ENCODE assay signal across 8 mouse cellular contexts in the genomic region with DNA sequence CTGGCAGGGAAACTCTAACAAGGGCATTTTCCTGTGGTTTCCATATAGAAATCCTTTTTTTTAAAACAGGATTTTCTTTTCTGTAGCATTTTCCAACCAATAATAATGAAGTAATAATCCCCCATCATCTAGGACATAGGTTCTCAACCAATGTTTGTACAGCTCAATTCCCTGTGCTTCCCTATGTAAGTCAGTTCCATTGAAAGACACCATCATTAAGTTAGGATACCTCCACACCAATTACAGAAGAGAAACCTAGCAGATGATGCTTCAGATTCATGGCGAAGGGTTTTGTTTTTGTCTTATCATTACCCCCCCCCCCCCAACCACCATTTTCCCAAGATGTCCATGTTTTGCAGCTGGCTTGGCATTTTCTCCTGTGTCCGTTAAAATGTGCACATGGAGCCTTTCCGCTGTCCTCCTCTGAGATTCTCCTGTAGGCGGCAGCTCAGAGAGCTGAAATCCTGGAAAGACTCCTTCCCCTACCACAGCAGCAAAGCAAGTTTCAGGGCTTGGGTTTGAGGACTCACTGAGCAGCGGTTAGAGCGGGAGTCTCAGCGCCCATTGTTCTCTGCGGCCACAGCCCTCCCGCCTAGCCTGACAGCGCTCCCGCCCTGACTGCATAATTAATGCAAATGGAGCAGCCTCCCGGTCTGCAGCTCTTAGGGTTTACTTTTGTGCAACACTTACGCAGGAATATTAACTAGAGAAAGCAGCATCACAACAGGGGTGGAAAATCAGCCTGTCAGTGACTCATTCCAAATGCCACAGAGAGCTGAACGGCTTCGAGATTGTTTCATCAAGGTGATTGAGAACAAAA.
A peak's percentile ranks its signal among the peaks of the same experiment; 100 is the strongest.
DNase-seq lines count a peak whose midpoint lies in the region; ATAC-seq and TF ChIP-seq lines count a peak whose summit lies in the region.

No protein-coding gene starts in this region.

- no peaks in the 10 kb centered on the region for H3K36me3 ChIP-seq in CH12.LX (replicated peaks in 1 of 2; ENCODE audit: control insufficient read depth in 1 of 2, insufficient read depth in 1 of 2, low read length in 1 of 2)
- H3K36me3 ChIP-seq in heart, embryonic 14.5 days (ENCODE audit: control insufficient read depth, insufficient read depth, low read length) = no peaks in the 10 kb centered on the region
- H3K36me3 ChIP-seq in liver, embryonic 12.5 days = no peaks in the 10 kb centered on the region
- no peaks in the 10 kb centered on the region for H3K36me3 ChIP-seq in testis, adult 2 months (ENCODE audit: control insufficient read depth, insufficient read depth, low read length)

- in situ Hi-C loops in CH12.LX (cut with MboI; ENCODE audit: low pct_ligation_motif_present, low pct_unique_long_range_greater_than_20kb, low sequenced_read_pairs) = no loop called here

- no peak for TF ChIP-seq RAD21 in CH12.LX (IDR thresholded peaks at IDR 0.05; ENCODE audit: low read depth, low read length)

- no peak for TF ChIP-seq POLR2A in CH12.LX (IDR thresholded peaks at IDR 0.05; ENCODE audit: low read depth, low read length)
- TF ChIP-seq POLR2A in testis, adult 2 months (IDR thresholded peaks at IDR 0.05; ENCODE audit: control insufficient read depth, low read depth, low read length) = no peak

- no peak for TF ChIP-seq CTCF in CH12.LX (conservative IDR thresholded peaks at IDR 0.05 in 1 of 2, IDR thresholded peaks at IDR 0.05 in 1 of 2; ENCODE audit: low read depth in 2 of 2, low read length in 2 of 2)
- no peak for TF ChIP-seq CTCF in testis, adult 2 months (IDR thresholded peaks at IDR 0.05; ENCODE audit: control insufficient read depth, insufficient read depth, insufficient replicate concordance, low read depth, low read length)

- no peaks in the 10 kb centered on the region for H3K79me2 ChIP-seq in CH12.LX (replicated peaks; ENCODE audit: control insufficient read depth, extremely low read depth, insufficient read depth, poor library complexity, severe bottlenecking)

- peak overlapping the region; percentile 98 for H3K4me2 ChIP-seq in CH12.LX (ENCODE audit: insufficient read depth, low read depth, poor library complexity, severe bottlenecking)
- H3K4me2 ChIP-seq in heart, embryonic 14.5 days (ENCODE audit: low read length) = peak overlapping the region; percentile 66
- peak overlapping the region; percentile 81 for H3K4me2 ChIP-seq in liver, embryonic 12.5 days

- H3K9ac ChIP-seq in CH12.LX (ENCODE audit: insufficient read depth, low read depth) = no peak overlapping the region
- peak overlapping the region; percentile 73 for H3K9ac ChIP-seq in heart, embryonic 14.5 days (ENCODE audit: low read length)
- peak overlapping the region; percentile 56 for H3K9ac ChIP-seq in liver, embryonic 12.5 days

- WGBS in heart, embryonic 14.5 days = under 1% methylated on average over 15 of the region's 15 CpGs
- 2% methylated on average over 15 of the region's 15 CpGs for WGBS in liver, embryonic 12.5 days (ENCODE audit: insufficient replicate concordance)

- H3K27ac ChIP-seq in CH12.LX (ENCODE audit: insufficient read depth, low read depth) = no peak overlapping the region
- peak overlapping the region; percentile 87 to 90 for H3K27ac ChIP-seq in heart, embryonic 14.5 days (replicated peaks in 1 of 2; ENCODE audit: control insufficient read depth in 1 of 2, insufficient read depth in 1 of 2, low read depth in 2 of 2, low read length in 2 of 2)
- H3K27ac ChIP-seq in liver, embryonic 12.5 days = peak overlapping the region; percentile 60; the same call in 1 of the 2 replicates
- peak overlapping the region; percentile 2; the same call in 1 of the 2 replicates for H3K27ac ChIP-seq in testis, adult 2 months (ENCODE audit: control insufficient read depth, insufficient read depth, low read depth, low read length)

- peak; percentile 69 for ATAC-seq in heart, embryonic 14.5 days (ENCODE audit: insufficient number of reproducible peaks, insufficient read depth, low FRiP score, low read depth)
- ATAC-seq in liver, embryonic 12.5 days = peak; percentile 59

- dilution Hi-C loops in CH12.LX (cut with MboI; ENCODE audit: extremely low pct_ligation_motif_present, extremely low pct_unique_long_range_greater_than_20kb, low sequenced_read_pairs) = no loop called here

- peak; percentile 40; the same call in 1 of the 2 replicates for TF ChIP-seq EP300 in CH12.LX (IDR thresholded peaks at IDR 0.05; ENCODE audit: low read length)

- H3K27me3 ChIP-seq in CH12.LX (replicated peaks) = no peaks in the 10 kb centered on the region
- H3K27me3 ChIP-seq in heart, embryonic 14.5 days (ENCODE audit: control insufficient read depth, insufficient read depth, low read length) = no peaks in the 10 kb centered on the region
- H3K27me3 ChIP-seq in liver, embryonic 12.5 days (replicated peaks) = no peaks in the 10 kb centered on the region
- no peaks in the 10 kb centered on the region for H3K27me3 ChIP-seq in testis, adult 2 months (ENCODE audit: control insufficient read depth, insufficient read depth, low read length)

- H3K4me1 ChIP-seq in CH12.LX (ENCODE audit: control insufficient read depth in 1 of 2, insufficient read depth in 2 of 2) = no peaks in the 10 kb centered on the region
- H3K4me1 ChIP-seq in heart, embryonic 14.5 days (ENCODE audit: control insufficient read depth in 2 of 2, insufficient read depth in 2 of 2, low read length in 2 of 2) = peaks cover 0 to 18% of the 10 kb centered on the region in 2 experiments; a peak in 2 of 4 replicates
- peaks cover 21% of the 10 kb centered on the region for H3K4me1 ChIP-seq in liver, embryonic 12.5 days
- no peaks in the 10 kb centered on the region; the same call in none of the 2 replicates for H3K4me1 ChIP-seq in testis, adult 2 months (ENCODE audit: control insufficient read depth, insufficient read depth, low read length)

- peak; percentile 23 for DNase-seq in CH12.LX (ENCODE audit: extremely low read depth)
- DNase-seq in brain, embryonic 18.5 days (ENCODE audit: low read depth, low spot score) = peak; percentile 60
- DNase-seq in fibroblast of lung, adult 2 months (ENCODE audit: low read depth) = peak; percentile 23
- peak; percentile 75 for DNase-seq in kidney, postnatal 10 days
- peak; percentile 6 to 7 for DNase-seq in natural killer cell, adult 2 months (ENCODE audit: low spot score in 2 of 2)

- H3K4me3 ChIP-seq in CH12.LX (replicated peaks in 1 of 3; ENCODE audit: low read depth in 2 of 3, low read length in 2 of 3, poor library complexity in 1 of 3) = peak overlapping the region in 2 of 3 experiments; percentile 21
- peak overlapping the region; percentile 57 to 76 for H3K4me3 ChIP-seq in heart, embryonic 14.5 days (ENCODE audit: control insufficient read depth in 1 of 2, insufficient read depth in 1 of 2, low read depth in 1 of 2, low read length in 2 of 2)
- peak overlapping the region; percentile 59 for H3K4me3 ChIP-seq in liver, embryonic 12.5 days
- H3K4me3 ChIP-seq in testis, adult 2 months (ENCODE audit: control insufficient read depth, low read depth, low read length) = peak overlapping the region; percentile 49

- H3K9me3 ChIP-seq in CH12.LX (replicated peaks; ENCODE audit: low read length) = no peaks in the 10 kb centered on the region
- no peaks in the 10 kb centered on the region for H3K9me3 ChIP-seq in heart, embryonic 14.5 days (ENCODE audit: control insufficient read depth, low read length)
- no peaks in the 10 kb centered on the region for H3K9me3 ChIP-seq in liver, embryonic 12.5 days (replicated peaks)

TF ChIP-seq in CH12.LX, 34 proteins besides CTCF, POLR2A, EP300 and RAD21:
- TF ChIP-seq TBP (conservative IDR thresholded peaks at IDR 0.05; ENCODE audit: low read depth, low read length) = no peak
- TF ChIP-seq USF2 (conservative IDR thresholded peaks at IDR 0.05; ENCODE audit: low read depth, low read length) = no peak
- TF ChIP-seq E2F4 (IDR thresholded peaks at IDR 0.05; ENCODE audit: insufficient replicate concordance, low read depth, low read length) = 0 out of 2 replicates have a peak, but pooled peaks have one; percentile 25

Comparison
In these comparisons a context has a peak if more than half of its experiments do, and no peak if none do; other contexts are left out.
1. DNase-seq: peak in every context shown above with its lines; median percentile 75 in kidney, postnatal 10 days; 60 in brain, embryonic 18.5 days; 23 in CH12.LX; 23 in fibroblast of lung, adult 2 months; 6 in natural killer cell, adult 2 months.